Mouse (Mus musculus) heart, adult 2 months (tissue): ENCODE results near the gene Aunip. TPM values are rescaled to one million over a fixed set of nuclear protein-coding genes. Genes with fewer than 3 reads are reported as not detected.

Experiments
- DNase-seq, 2 experiments: peaks; one replicate each; pipeline ENCODE4 v3.0.0; 2021
- H3K27ac ChIP-seq: fragments of 200-600 bp; 2 replicates; pipeline ENCODE4 v1.8.1; 2022
- H3K27me3 ChIP-seq: fragments of 200-500 bp; 2 replicates; pipeline ENCODE4 v1.6.1; 2012; ENCODE audit warnings: mild to moderate bottlenecking, low read length, inconsistent platforms, mixed read lengths; ENCODE audit not compliant: control insufficient read depth, insufficient read depth
- H3K36me3 ChIP-seq: fragments of 200-500 bp; 2 replicates; pipeline ENCODE4 v1.6.1; 2012; ENCODE audit warnings: low read length, inconsistent platforms; ENCODE audit not compliant: control insufficient read depth, insufficient read depth
- H3K4me1 ChIP-seq: fragments of 200-500 bp; 2 replicates; pipeline ENCODE4 v1.6.1; 2011; ENCODE audit warnings: low read length; ENCODE audit not compliant: control insufficient read depth, insufficient read depth
- H3K4me3 ChIP-seq: fragments of 200-600 bp; 2 replicates; pipeline ENCODE4 v1.8.1; 2022
- H3K79me2 ChIP-seq: fragments of 200-500 bp; replicated peaks from 2 replicates; pipeline ENCODE4 v1.6.1; 2012; ENCODE audit warnings: mild to moderate bottlenecking, inconsistent platforms, low read length, moderate library complexity, mixed read lengths; ENCODE audit not compliant: control insufficient read depth, insufficient read depth
- H3K9ac ChIP-seq: fragments of 200-500 bp; 2 replicates; pipeline ENCODE4 v1.6.1; 2012; ENCODE audit warnings: low read depth, mild to moderate bottlenecking, control low read depth, inconsistent platforms, low read length, mixed read lengths
- CTCF ChIP-seq: fragments of 200-600 bp; IDR thresholded peaks from 2 replicates; pipeline ENCODE4 v1.8.1; 2022; ENCODE audit warnings: antibody characterized with exemption, mild to moderate bottlenecking, moderate library complexity
- EP300 ChIP-seq: fragments of 200-500 bp; IDR thresholded peaks from 2 replicates; pipeline ENCODE4 v1.6.1; 2011; ENCODE audit warnings: low read depth, low read length, control low read depth; ENCODE audit not compliant: insufficient read depth
- POLR2A ChIP-seq: fragments of 200-500 bp; IDR thresholded peaks from 2 replicates; pipeline ENCODE4 v1.6.1; 2011; ENCODE audit warnings: mild to moderate bottlenecking, low read depth, low read length, control low read depth; ENCODE audit not compliant: insufficient read depth
- WGBS: fragments of 180-500 bp; shearing (Covaris S2); methylation state at CpG from one replicate; pipeline ENCODE4 v1.1.7; 2018; 5-methylcytosine and 5-hydroxymethylcytosine counted together
- intact Hi-C: fragments of 180-260 bp; cut with DNase I; formaldehyde crosslinking; loops from one replicate; pipeline ENCODE4 v1.15.1; 2025
- polyA plus RNA-seq: library from polyadenylated mRNA; depleted of rRNA; stranded (reverse); fragments of >200 nt; gene quantifications from 2 replicates; pipeline ENCODE4 v1.2.3, GENCODE M21; 2012
- total RNA-seq, 2 experiments: library from RNA; stranded (reverse); gene quantifications; 2 replicates each; pipeline ENCODE4 v1.2.3; 2021

Gene Aunip
- total and polyA plus RNA-seq, 3 experiments, result 0.18 TPM; not detected in 1

DNA sequence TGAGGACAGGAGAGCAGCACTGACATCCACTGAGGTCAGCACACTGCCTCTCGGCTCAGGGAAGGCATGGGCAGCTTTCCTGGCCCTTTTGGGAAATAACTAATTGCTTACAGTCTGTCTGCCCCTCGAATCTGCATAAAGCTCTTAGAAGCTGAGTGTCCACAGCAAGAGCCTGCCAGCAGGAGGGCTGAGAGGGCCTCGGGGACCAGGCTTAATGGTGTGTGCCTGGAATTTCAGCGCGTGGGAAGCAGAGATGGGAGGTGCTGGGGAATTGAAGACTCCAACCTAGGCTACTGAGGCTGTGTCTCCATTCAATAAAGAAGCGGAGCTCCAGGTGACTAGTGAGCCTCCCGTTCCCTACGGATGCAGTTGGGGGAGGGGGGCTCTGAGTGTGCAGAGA is 36.6 kb upstream of the Aunip start:
- H3K9ac ChIP-seq, result no peak overlapping the region
- no peaks in the 10 kb centered on the region for H3K79me2 ChIP-seq
- H3K4me1 ChIP-seq, result peaks cover 2% of the 10 kb centered on the region
- no peak for DNase-seq
- TF ChIP-seq POLR2A, result no peak
- no peak for TF ChIP-seq EP300
- no peak for TF ChIP-seq CTCF
- no peak overlapping the region for H3K4me3 ChIP-seq
- no peaks in the 10 kb centered on the region for H3K27me3 ChIP-seq
- no peaks in the 10 kb centered on the region for H3K36me3 ChIP-seq
- intact Hi-C loops, result no loop called here
- 81% methylated on average over 8 of the region's 8 CpGs for WGBS
- H3K27ac ChIP-seq, result no peak overlapping the region

DNA sequence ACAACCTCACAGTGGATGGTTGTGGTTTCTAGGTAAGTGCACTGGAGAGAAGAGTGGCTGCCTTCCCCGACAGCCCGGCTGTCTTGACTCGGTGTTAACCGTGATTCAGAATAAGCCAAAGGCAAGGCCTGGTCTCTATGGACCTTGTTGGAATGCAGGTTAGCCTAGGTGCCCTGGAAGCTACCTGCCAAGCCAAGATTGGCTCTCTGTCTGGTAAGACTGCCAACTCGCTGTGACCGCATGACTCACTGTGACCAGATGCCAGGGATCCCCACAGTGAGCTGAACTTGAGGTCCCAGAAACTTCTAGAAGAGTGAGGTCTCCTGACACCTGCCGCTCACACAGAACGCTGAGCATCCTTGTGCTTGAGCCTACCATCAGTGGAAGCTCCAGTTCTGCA is 33.9 kb upstream of the Aunip start:
- intact Hi-C loops, result no loop called here
- Histone ChIP-seq H3K36me3 (no peaks in the 10 kb centered on the region), H3K9ac (no peak overlapping the region)

DNA sequence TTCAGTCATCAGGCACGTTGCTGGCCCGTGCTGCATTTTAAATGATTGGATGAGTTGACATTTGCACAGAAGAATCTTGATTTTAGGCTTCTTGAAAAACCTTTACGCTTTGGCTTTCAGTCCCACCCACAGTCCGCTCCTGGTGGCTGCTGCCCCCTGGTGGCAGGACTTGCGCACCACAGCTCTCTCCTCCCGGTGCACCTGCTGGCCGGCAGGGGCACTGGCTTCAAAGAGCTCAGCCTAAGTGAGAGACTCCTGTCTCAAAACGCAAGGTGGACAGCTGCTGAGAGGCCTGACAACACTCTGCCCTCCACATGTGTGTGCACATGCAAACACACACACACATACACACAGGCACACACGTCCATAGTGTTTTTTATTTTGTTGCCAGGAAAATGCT is 32.8 kb upstream of the Aunip start:
- H3K4me1 ChIP-seq, result peaks cover 2% of the 10 kb centered on the region
- no peak overlapping the region for H3K4me3 ChIP-seq
- H3K9ac ChIP-seq, result peak overlapping the region; percentile 20; the same call in 1 of the 2 replicates
- no peak overlapping the region for H3K27ac ChIP-seq
- peak; percentile 86 to 95 for DNase-seq
- no peaks in the 10 kb centered on the region for H3K36me3 ChIP-seq
- no peaks in the 10 kb centered on the region for H3K79me2 ChIP-seq
- TF ChIP-seq EP300, result peak; percentile 94
- TF ChIP-seq POLR2A, result no peak
- TF ChIP-seq CTCF, result peak; percentile 100
- no peaks in the 10 kb centered on the region for H3K27me3 ChIP-seq
- intact Hi-C loops, result loop anchor here (1.0 kb wide), 1 partner anchor 82 kb away; the partner anchor contains the start of gene Pafah2
- WGBS, result 5% methylated on average over 9 of the region's 9 CpGs

More for the DNA sequence above, 33.9 kb upstream of the Aunip start:
- H3K27ac ChIP-seq, result no peak overlapping the region
- no peaks in the 10 kb centered on the region for H3K79me2 ChIP-seq
- 87% methylated on average over 8 of the region's 8 CpGs for WGBS
- H3K4me1 ChIP-seq, result peaks cover 2% of the 10 kb centered on the region
- TF ChIP-seq CTCF (no peak), EP300 (no peak), POLR2A (no peak)
- no peak for DNase-seq
- no peak overlapping the region for H3K4me3 ChIP-seq
- no peaks in the 10 kb centered on the region for H3K27me3 ChIP-seq

DNA sequence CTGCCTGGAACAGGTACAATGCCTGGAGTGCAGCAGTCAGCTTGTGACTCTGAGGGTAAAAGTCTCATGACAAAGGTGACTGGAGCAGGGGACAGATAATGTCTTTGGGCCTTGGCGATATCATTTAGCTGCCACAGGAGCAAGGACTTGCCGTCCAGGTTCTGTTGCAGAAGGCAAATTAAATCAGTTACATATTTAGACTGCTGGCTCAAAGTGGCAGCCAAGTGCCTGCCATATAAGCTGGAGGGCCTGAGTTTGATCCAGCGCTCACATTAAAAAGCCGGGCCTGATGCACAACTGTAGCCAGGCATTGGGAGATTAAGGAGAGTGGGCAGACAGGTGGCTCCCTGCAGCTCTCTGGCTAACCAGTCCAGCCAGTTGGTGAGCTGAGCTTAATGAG is 31.0 kb upstream of the Aunip start:
- TF ChIP-seq POLR2A (no peak), CTCF (no peak)
- 63% methylated on average over 4 of the region's 4 CpGs for WGBS
- Histone ChIP-seq H3K4me1 (peaks cover 2% of the 10 kb centered on the region), H3K36me3 (no peaks in the 10 kb centered on the region), H3K9ac (no peak overlapping the region), H3K27ac (no peak overlapping the region), H3K4me3 (no peak overlapping the region), H3K27me3 (no peaks in the 10 kb centered on the region), H3K79me2 (no peaks in the 10 kb centered on the region)
- peak in 1 of 2 experiments; percentile 39 for DNase-seq
- intact Hi-C loops, result no loop called here

DNA sequence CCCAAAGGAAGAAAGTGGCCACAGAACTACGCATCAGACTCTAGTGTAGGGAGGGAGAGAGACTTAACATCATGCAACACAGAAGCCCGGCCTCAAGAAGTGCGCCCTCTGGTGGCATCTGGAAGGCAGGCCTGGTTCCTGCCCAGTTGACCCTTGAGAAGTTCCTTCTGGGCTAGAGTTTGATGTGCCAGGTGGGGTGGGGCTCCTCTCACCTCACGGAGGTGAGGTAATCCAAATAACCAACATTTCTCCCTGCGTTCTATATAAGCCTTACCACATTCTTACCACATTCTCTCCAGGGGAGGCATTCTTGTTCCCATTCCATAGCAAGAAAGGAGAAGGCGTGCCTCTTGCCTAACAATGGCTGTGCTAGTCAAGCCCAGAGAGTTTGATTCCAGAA is 29.9 kb upstream of the Aunip start:
- Histone ChIP-seq H3K4me1 (peaks cover 2% of the 10 kb centered on the region), H3K36me3 (no peaks in the 10 kb centered on the region), H3K27me3 (no peaks in the 10 kb centered on the region), H3K9ac (no peak overlapping the region), H3K79me2 (no peaks in the 10 kb centered on the region), H3K4me3 (no peak overlapping the region), H3K27ac (no peak overlapping the region)
- peak; percentile 70 to 78 for DNase-seq
- WGBS, result 27% methylated on average over 6 of the region's 6 CpGs
- intact Hi-C loops, result no loop called here
- TF ChIP-seq POLR2A, result no peak
- TF ChIP-seq CTCF, result peak; percentile 95

DNA sequence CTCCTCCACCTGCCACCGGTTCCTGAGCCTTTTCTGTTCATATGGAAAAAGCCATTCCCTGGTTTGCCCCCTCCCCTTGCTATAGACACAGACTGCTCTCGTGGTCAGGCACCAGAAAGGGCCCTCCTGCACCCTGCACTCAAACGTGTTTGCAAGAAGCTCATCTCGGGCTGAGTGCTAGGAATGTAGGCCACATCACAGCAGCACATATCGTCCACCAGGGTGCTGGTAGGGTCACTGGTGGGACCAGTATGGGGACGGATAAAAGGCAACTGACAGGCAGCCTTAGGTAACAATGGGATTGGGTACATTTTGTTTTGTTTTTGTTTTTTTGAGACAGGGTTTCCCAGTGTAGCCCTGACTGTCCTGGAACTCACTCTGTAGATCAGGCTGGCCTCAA is 29.5 kb upstream of the Aunip start:
- 60% methylated on average over 6 of the region's 6 CpGs for WGBS
- TF ChIP-seq POLR2A (no peak), CTCF (no peak), EP300 (no peak)
- Histone ChIP-seq H3K36me3 (no peaks in the 10 kb centered on the region), H3K27ac (no peak overlapping the region), H3K4me1 (peaks cover 2% of the 10 kb centered on the region), H3K79me2 (no peaks in the 10 kb centered on the region), H3K27me3 (no peaks in the 10 kb centered on the region), H3K9ac (no peak overlapping the region), H3K4me3 (no peak overlapping the region)
- DNase-seq, result no peak
- intact Hi-C loops, result no loop called here

DNA sequence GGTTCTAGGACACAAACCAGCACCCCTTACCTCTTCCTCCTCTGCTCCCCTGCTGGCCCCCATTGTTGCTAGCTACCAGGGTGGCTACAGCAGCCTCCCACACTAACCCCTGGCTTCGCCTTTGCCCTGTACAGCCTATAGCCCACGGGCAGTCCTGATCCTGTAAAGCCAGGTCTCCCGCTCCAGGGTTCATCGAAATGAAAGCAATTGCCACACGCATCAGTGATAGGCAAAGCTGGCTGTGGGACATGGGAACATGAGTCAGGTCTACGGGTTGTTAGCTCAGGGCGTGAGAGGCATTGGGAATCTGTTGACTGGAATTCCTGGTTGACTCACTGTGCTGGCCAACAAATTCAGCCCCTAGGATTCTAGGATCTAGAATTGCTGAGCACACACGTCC is 28.4 kb upstream of the Aunip start:
- H3K36me3 ChIP-seq, result no peaks in the 10 kb centered on the region
- no peaks in the 10 kb centered on the region for H3K79me2 ChIP-seq
- no peaks in the 10 kb centered on the region for H3K27me3 ChIP-seq
- H3K9ac ChIP-seq, result no peak overlapping the region
- H3K27ac ChIP-seq, result no peak overlapping the region
- 78% methylated on average over 8 of the region's 8 CpGs for whole genome bisulfite sequencing
- H3K4me1 ChIP-seq, result peaks cover 2% of the 10 kb centered on the region
- no peak for DNase-seq
- intact Hi-C loops, result no loop called here
- no peak overlapping the region for H3K4me3 ChIP-seq
- TF ChIP-seq POLR2A (no peak), CTCF (no peak), EP300 (no peak)
